In genomic region chr4:141440877-141441276, GRCm38 (mm10) we compare ENCODE assay signal across 28 mouse cellular contexts. TPM values are rescaled to one million over a fixed set of nuclear protein-coding genes. Genes with fewer than 3 reads are reported as not detected.
DNase-seq lines count a peak whose midpoint lies in the region; TF ChIP-seq lines count a peak whose summit lies in the region.
"Had no signal": no experiment of that assay in that cellular context is flagged by ENCODE, and none has a peak within 500 bp of the region (broad histone marks: within the 10 kb centered on the region; RNA-seq: fewer than 3 reads in every experiment).

No protein-coding gene starts in this region.

- H3K4me3 ChIP-seq in ES-Bruce4 (ENCODE audit: low read depth, low read length), result no peak overlapping the region
- H3K4me3 ChIP-seq: embryonic facial prominence, embryonic 13.5 days; hindbrain, embryonic 13.5 days; limb, embryonic 10.5 days; midbrain, embryonic 10.5 days had no signal

- H3K36me3 ChIP-seq in ES-Bruce4 (ENCODE audit: control insufficient read depth, insufficient read depth, low read length, poor library complexity, severe bottlenecking), result no peaks in the 10 kb centered on the region
- H3K36me3 ChIP-seq: embryonic facial prominence, embryonic 13.5 days; hindbrain, embryonic 13.5 days; limb, embryonic 10.5 days; midbrain, embryonic 10.5 days had no signal

- peak; percentile 94 for TF ChIP-seq EP300 in ES-Bruce4 (IDR thresholded peaks at IDR 0.05; ENCODE audit: insufficient read depth, low read depth, low read length)

- no peak overlapping the region for H3K9ac ChIP-seq in ES-Bruce4 (ENCODE audit: low read depth, poor library complexity, severe bottlenecking)
- H3K9ac ChIP-seq: embryonic facial prominence, embryonic 13.5 days; hindbrain, embryonic 13.5 days; liver, postnatal 0 days had no signal

- H3K27me3 ChIP-seq in ES-Bruce4 (ENCODE audit: control insufficient read depth, insufficient read depth, low read length, poor library complexity, severe bottlenecking), result no peaks in the 10 kb centered on the region
- H3K27me3 ChIP-seq: embryonic facial prominence, embryonic 13.5 days had no signal

- no peak for TF ChIP-seq POLR2A in ES-Bruce4 (IDR thresholded peaks at IDR 0.05; ENCODE audit: insufficient read depth, low read length)

- H3K27ac ChIP-seq in ES-Bruce4 (ENCODE audit: insufficient read depth, low read length), result no peak overlapping the region
- H3K27ac ChIP-seq: embryonic facial prominence, embryonic 13.5 days; hindbrain, embryonic 13.5 days; limb, embryonic 10.5 days; midbrain, embryonic 10.5 days had no signal

- peaks cover 10% of the 10 kb centered on the region for H3K4me1 ChIP-seq in ES-Bruce4 (ENCODE audit: control insufficient read depth, insufficient read depth, low read length)

- TF ChIP-seq CTCF in ES-Bruce4 (IDR thresholded peaks at IDR 0.05; ENCODE audit: low read depth, low read length), result no peak

- no peaks in the 10 kb centered on the region for H3K9me3 ChIP-seq in ES-Bruce4 (replicated peaks; ENCODE audit: control insufficient read depth, insufficient read depth, low read length, poor library complexity, severe bottlenecking)
- H3K9me3 ChIP-seq: embryonic facial prominence, embryonic 13.5 days; hindbrain, embryonic 13.5 days; limb, embryonic 10.5 days; midbrain, embryonic 10.5 days had no signal

- peak; percentile 15 for DNase-seq in adrenal gland, postnatal 14 days
- DNase-seq in adrenal gland, adult (ENCODE audit: inconsistent age in 2 of 2, low spot score in 1 of 2), result no peak
- DNase-seq in kidney, adult 8-10 months, result peak; percentile 75 to 87
- peak; percentile 80 to 92 for DNase-seq in kidney, postnatal 25 days
- DNase-seq in thymus, postnatal 0 days (ENCODE audit: low spot score), result no peak
- no peak for DNase-seq in gastrocnemius, postnatal 10 days
- DNase-seq: adrenal gland, adult 8-10 months; cerebellum, adult 18-20 months; cerebellum, postnatal 36 days; embryo, embryonic 11 days; heart, adult 18-20 months; liver; liver, postnatal 0 days; thymus, postnatal 25 days had no signal

RNA-seq across cellular contexts. Expression of gene Zbtb17, which starts 3.6 kb away (rescaled TPM):
- total RNA-seq in adrenal gland, postnatal 14 days (2021), result 17.0 and 19.4 TPM in 2 replicates
- 16.4 and 17.1 TPM in 2 replicates for polyA plus RNA-seq in ES-Bruce4 (2011; ENCODE audit: insufficient read depth, insufficient read length, low read depth, missing spikeins)
- polyA plus RNA-seq in thymus, postnatal 0 days (2015; fragmentation: Nextera tagmentation; extraction: Ambion mirVana), result 31.1 and 32.5 TPM in 2 replicates
- total RNA-seq in gastrocnemius, postnatal 10 days (2021), result 10 to 100 TPM; 16.1 to 17.3 TPM

RNA-seq across cellular contexts. Expression of gene Srarp, which starts 5.0 kb away (rescaled TPM):
- not detected in 2 replicates for total RNA-seq in adrenal gland, postnatal 14 days (2021)
- polyA plus RNA-seq in ES-Bruce4 (2011; ENCODE audit: insufficient read depth, insufficient read length, low read depth, missing spikeins), result not detected in 2 replicates
- not detected in 2 replicates for polyA plus RNA-seq in thymus, postnatal 0 days (2015; fragmentation: Nextera tagmentation; extraction: Ambion mirVana)
- not detected for total RNA-seq in gastrocnemius, postnatal 10 days (2021)
- polyA plus RNA-seq: embryonic facial prominence, embryonic 13.5 days; heart, embryonic 14.5 days; hindbrain, embryonic 13.5 days; limb, embryonic 10.5 days; liver, postnatal 0 days; lung, postnatal 0 days; midbrain, embryonic 10.5 days; spleen, adult 2 months had no signal

RNA-seq across cellular contexts. Expression of gene Hspb7, which starts 20.3 kb away (rescaled TPM):
- 0.19 and 1.5 TPM in 2 replicates for total RNA-seq in adrenal gland, postnatal 14 days (2021)
- polyA plus RNA-seq in ES-Bruce4 (2011; ENCODE audit: insufficient read depth, insufficient read length, low read depth, missing spikeins), result 0.40 TPM in 1 of 2 replicates, not detected in the other
- 0.27 TPM in 1 of 2 replicates, not detected in the other for polyA plus RNA-seq in thymus, postnatal 0 days (2015; fragmentation: Nextera tagmentation; extraction: Ambion mirVana)
- 100 to 1,000 TPM; 200 to 208 TPM for total RNA-seq in gastrocnemius, postnatal 10 days (2021)
- polyA plus RNA-seq: embryonic facial prominence, embryonic 13.5 days; forebrain, embryonic 14.5 days; midbrain, embryonic 10.5 days had no signal

RNA-seq across cellular contexts. Expression of gene Clcnkb, which starts 25.1 kb away (rescaled TPM):
- not detected in 2 replicates for total RNA-seq in adrenal gland, postnatal 14 days (2021)
- polyA plus RNA-seq in ES-Bruce4 (2011; ENCODE audit: insufficient read depth, insufficient read length, low read depth, missing spikeins), result 1.0 and 1.5 TPM in 2 replicates
- 0.23 TPM in 1 of 2 replicates, not detected in the other for polyA plus RNA-seq in thymus, postnatal 0 days (2015; fragmentation: Nextera tagmentation; extraction: Ambion mirVana)
- total RNA-seq in gastrocnemius, postnatal 10 days (2021), result under 1 TPM; 0.09 to 0.45 TPM
- total RNA-seq: adrenal gland, adult 8-10 months; layer of hippocampus, postnatal 10 days; midbrain, postnatal 0 days had no signal
- polyA plus RNA-seq: embryonic facial prominence, embryonic 13.5 days; forebrain, embryonic 14.5 days; hindbrain, embryonic 13.5 days; limb, embryonic 10.5 days; liver, postnatal 0 days; lung, postnatal 0 days; midbrain, embryonic 10.5 days; neural tube, embryonic 14.5 days had no signal

RNA-seq across cellular contexts. Expression of gene Clcnka, which starts 42.4 kb away (rescaled TPM):
- total RNA-seq in adrenal gland, postnatal 14 days (2021), result not detected in 2 replicates
- not detected in 2 replicates for polyA plus RNA-seq in ES-Bruce4 (2011; ENCODE audit: insufficient read depth, insufficient read length, low read depth, missing spikeins)
- polyA plus RNA-seq in thymus, postnatal 0 days (2015; fragmentation: Nextera tagmentation; extraction: Ambion mirVana), result 0.17 and 0.27 TPM in 2 replicates
- total RNA-seq in gastrocnemius, postnatal 10 days (2021), result 1 to 10 TPM; 1.2 to 1.3 TPM
- total RNA-seq: adrenal gland, adult 8-10 months; gastrocnemius, adult 8-10 months; heart, adult 18-20 months; heart, postnatal 25 days; layer of hippocampus, postnatal 10 days; midbrain, postnatal 0 days had no signal
- polyA plus RNA-seq: forebrain, embryonic 14.5 days; heart, embryonic 14.5 days; liver, postnatal 0 days; midbrain, embryonic 10.5 days had no signal

Comparison
In these comparisons a context has a peak if more than half of its experiments do, and no peak if none do; other contexts are left out.
1. DNase-seq: peak in adrenal gland, postnatal 14 days (single experiment), kidney, adult 8-10 months (2 of 2) and kidney, postnatal 25 days (2 of 2); none in adrenal gland, adult (0 of 2), thymus, postnatal 0 days (single experiment) and gastrocnemius, postnatal 10 days (single experiment).
2. RNA of gene Hspb7, which starts 20.3 kb away (total RNA-seq): 200 to 208 TPM in gastrocnemius, postnatal 10 days; 0.19 to 1.5 TPM in adrenal gland, postnatal 14 days; every median in the first group is over 10 times any median in the second.